Mouse (Mus musculus): ENCODE results near the gene Sh3rf1. TPM values are rescaled to one million over a fixed set of nuclear protein-coding genes. Genes with fewer than 3 reads are reported as not detected.

Sh3rf1 gene
- polyA plus RNA-seq, 1 experiment from 2014 or later: 16.0 TPM

DNA sequence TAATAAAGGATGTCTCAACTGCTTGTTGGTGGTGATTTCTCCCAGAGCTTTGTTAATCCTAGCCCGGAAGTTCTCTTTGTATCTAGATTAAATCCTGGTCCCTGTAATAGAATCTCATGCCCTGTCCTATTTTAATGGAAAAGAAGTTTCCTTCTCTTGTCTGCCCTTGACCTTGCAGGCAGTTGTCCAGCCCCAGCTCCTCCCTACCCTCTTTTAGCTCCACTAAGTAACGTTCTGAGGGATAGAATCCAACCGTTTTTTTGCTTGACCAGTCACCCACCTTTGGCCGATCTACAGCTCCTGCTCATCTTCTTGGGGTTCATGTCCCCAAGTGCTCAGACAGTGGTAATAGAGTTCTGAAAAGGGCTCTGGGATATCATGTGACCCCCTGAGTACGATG lies 19.8 kb downstream of the Sh3rf1 start:
- 96% methylated on average over 5 of the region's 5 CpGs for WGBS
- Histone ChIP-seq H3K4me1 (peaks cover 11% of the 10 kb centered on the region; the same call in 1 of the 2 replicates), H3K27me3 (no peaks in the 10 kb centered on the region), H3K4me2 (replicated peaks) (no peak overlapping the region), H3K4me3 (no peak overlapping the region), H3K27ac (no peak overlapping the region), H3K36me3 (peaks cover 11% of the 10 kb centered on the region; the same call in 1 of the 2 replicates), H3K9me3 (peaks cover 11% of the 10 kb centered on the region; the same call in 1 of the 2 replicates), H3K9ac (no peak overlapping the region)
- no peak for ATAC-seq (ENCODE audit: insufficient number of reproducible peaks, insufficient read depth, low FRiP score, low TSS enrichment)

DNA sequence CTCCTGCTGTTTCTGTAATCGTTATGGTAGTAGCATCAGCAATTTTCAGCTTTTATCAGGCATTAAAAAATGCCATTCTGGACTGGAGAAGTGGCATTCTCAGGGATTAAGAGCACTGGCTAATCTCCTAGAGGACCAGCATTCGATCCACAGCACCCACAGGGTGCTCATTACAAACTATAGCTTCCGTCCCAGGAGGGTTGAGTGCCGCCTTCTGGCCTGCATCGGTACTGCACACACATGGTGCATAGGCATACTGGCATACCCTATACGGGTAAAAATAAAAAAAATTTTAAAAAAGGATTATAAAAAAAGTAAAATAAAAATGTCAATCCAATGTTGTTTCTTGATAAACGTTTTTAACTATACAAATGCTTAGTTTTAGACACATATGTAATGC lies 20.5 kb downstream of the Sh3rf1 start:
- Histone ChIP-seq H3K4me1 (peaks cover 11% of the 10 kb centered on the region; the same call in 1 of the 2 replicates), H3K27me3 (no peaks in the 10 kb centered on the region), H3K27ac (no peak overlapping the region), H3K9me3 (peaks cover 11% of the 10 kb centered on the region; the same call in 1 of the 2 replicates), H3K36me3 (peaks cover 11% of the 10 kb centered on the region; the same call in 1 of the 2 replicates), H3K9ac (no peak overlapping the region), H3K4me3 (no peak overlapping the region), H3K4me2 (replicated peaks) (no peak overlapping the region)
- WGBS: 95% methylated on average over 7 of the region's 7 CpGs
- no peak for ATAC-seq (ENCODE audit: insufficient number of reproducible peaks, insufficient read depth, low FRiP score, low TSS enrichment)

DNA sequence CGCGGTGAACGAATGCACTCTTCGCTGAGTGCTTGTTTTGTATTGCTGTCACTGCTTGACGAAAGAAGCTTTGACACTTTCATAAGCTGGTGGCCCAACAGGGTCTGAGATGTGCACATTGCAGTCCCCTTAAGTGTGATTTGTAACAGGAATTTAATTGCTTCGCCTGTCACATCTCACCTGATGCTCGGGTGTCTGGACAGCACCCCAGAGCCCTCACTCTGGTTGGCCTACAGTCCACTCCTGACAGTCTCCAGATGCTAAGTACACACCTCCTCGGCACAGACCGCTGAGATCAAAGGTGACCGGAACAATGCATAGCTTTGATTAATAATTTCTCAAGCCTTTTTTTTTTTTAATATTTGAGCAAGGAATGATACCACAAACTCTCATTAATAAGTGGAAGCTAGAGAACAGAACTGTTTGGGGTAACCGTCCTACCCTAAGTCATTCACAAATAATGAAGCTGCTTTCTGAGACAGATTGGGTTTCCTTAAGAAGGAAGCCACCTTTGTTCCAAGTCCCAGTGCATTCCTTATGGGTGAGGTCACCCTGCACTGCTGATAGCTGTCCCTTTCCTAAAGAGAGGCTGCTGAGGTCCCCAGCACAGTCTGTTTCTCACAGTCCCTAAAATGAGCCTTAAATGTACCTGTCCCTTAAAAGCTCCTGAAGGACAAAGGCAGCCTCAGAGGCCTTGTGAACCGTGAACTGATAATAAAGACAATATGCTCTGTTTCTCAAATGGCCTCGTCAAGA lies 23.8 kb downstream of the Sh3rf1 start:
- Histone ChIP-seq H3K9ac (no peak overlapping the region), H3K9me3 (0 out of 2 replicates have a peak, but pooled peaks cover 6% of the 10 kb centered on the region), H3K36me3 (peaks cover 11% of the 10 kb centered on the region; the same call in 1 of the 2 replicates), H3K4me3 (no peak overlapping the region), H3K27me3 (no peaks in the 10 kb centered on the region), H3K4me1 (peaks cover 6% of the 10 kb centered on the region; the same call in 1 of the 2 replicates), H3K27ac (no peak overlapping the region), H3K4me2 (replicated peaks) (no peak overlapping the region)
- peak; percentile 52 for ATAC-seq (ENCODE audit: insufficient number of reproducible peaks, insufficient read depth, low FRiP score, low TSS enrichment)
- 58% methylated on average over 13 of the region's 13 CpGs for WGBS

DNA sequence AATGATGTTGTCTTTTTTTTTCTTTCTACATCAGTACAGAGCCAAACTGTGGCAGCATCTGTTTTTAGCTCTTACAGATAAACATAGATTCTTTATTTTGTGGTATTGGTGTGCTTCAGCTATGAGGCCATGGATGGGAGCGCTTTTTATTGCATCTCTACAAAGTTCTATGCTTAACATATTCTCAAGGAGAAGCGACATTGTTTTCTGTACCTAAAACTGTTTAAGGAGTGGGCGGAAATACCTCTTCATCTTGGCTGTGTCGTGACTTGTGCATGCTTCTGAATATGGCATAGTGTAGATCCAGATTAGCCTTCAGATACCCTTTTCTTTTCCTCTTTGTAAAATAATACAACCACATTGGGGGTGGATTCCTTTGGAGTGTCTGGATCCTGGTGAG lies 25.8 kb downstream of the Sh3rf1 start:
- WGBS: 94% methylated on average over 4 of the region's 4 CpGs
- H3K36me3 ChIP-seq: peaks cover 4% of the 10 kb centered on the region; the same call in 1 of the 2 replicates
- no peak overlapping the region for H3K4me3 ChIP-seq
- H3K27ac ChIP-seq: no peak overlapping the region
- H3K27me3 ChIP-seq: no peaks in the 10 kb centered on the region
- no peak for ATAC-seq (ENCODE audit: insufficient number of reproducible peaks, insufficient read depth, low FRiP score, low TSS enrichment)
- peaks cover 6% of the 10 kb centered on the region; the same call in 1 of the 2 replicates for H3K4me1 ChIP-seq
- H3K9me3 ChIP-seq: no peaks in the 10 kb centered on the region
- no peak overlapping the region for H3K9ac ChIP-seq
- H3K4me2 ChIP-seq (replicated peaks): no peak overlapping the region

DNA sequence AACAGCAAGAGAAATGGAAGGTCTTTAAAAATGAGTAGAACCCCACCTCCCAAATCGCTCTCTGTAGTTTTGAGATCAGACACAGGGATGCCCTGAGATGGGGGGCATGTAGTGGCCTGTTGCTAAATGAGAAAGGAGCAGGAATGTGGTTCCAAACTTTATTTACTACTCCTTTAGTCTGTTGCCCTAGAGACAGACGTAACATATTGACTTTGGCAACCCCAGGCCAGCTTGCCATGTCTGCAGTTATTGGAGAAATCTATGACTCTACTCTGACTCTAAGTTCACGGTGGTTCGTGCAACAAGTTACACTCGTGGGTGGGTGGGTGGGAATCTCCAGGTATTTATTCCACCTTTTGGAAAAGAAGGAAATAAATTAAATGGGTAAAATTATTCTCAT lies 30.5 kb downstream of the Sh3rf1 start:
- Histone ChIP-seq H3K27me3 (no peaks in the 10 kb centered on the region), H3K36me3 (no peaks in the 10 kb centered on the region), H3K27ac (no peak overlapping the region), H3K4me3 (no peak overlapping the region), H3K9ac (no peak overlapping the region), H3K4me1 (peaks cover 21% of the 10 kb centered on the region), H3K9me3 (no peaks in the 10 kb centered on the region), H3K4me2 (replicated peaks) (no peak overlapping the region)
- ATAC-seq (ENCODE audit: insufficient number of reproducible peaks, insufficient read depth, low FRiP score, low TSS enrichment): no peak
- WGBS: 65% methylated on average over 5 of the region's 5 CpGs

DNA sequence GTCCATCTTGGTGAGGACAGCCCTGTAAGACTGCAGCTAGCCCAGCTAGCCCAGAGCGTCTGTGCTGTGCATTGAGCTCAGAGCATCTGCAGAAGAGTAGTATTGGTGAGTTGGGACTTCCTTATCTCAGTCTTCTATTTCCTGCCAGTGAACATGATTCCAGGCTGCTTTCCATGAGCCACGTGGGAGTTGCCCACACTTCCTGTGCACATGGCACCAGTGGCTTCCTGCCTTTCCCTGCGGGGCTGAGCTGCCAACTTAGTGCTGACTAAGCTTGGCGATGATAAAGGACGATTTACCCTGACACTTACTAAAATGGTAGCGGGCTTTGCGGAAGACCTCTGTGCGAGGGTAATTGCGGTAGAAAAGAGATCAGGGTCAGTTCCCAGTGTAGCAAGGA lies 35.2 kb downstream of the Sh3rf1 start:
- Histone ChIP-seq H3K36me3 (no peaks in the 10 kb centered on the region), H3K4me3 (no peak overlapping the region), H3K4me1 (peaks cover 18% of the 10 kb centered on the region), H3K4me2 (replicated peaks) (no peak overlapping the region), H3K9me3 (no peaks in the 10 kb centered on the region), H3K27me3 (no peaks in the 10 kb centered on the region), H3K27ac (no peak overlapping the region), H3K9ac (no peak overlapping the region)
- ATAC-seq (ENCODE audit: insufficient number of reproducible peaks, insufficient read depth, low FRiP score, low TSS enrichment): no peak
- 81% methylated on average over 9 of the region's 9 CpGs for WGBS

DNA sequence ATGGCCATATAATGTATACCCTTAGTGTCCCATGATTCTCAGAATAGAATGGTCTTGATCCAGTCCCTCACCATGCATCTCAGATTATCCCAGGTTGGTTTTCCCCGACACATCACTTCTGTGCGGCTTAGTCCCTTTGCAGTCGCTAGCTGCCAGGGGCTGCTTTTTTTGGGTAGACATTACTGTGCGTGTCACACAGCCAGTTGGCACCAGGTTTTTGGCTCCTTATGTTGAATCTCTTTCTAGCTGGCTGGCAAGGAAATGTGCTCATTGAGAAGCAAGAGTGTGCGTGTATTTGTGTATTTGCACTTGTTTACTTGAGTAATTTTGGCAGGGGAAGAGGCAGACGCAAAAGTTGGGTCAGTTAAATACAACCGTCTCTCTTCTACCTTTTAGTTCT lies 35.9 kb downstream of the Sh3rf1 start:
- Histone ChIP-seq H3K36me3 (no peaks in the 10 kb centered on the region), H3K4me2 (replicated peaks) (no peak overlapping the region), H3K27me3 (no peaks in the 10 kb centered on the region), H3K4me3 (no peak overlapping the region), H3K27ac (no peak overlapping the region), H3K9me3 (no peaks in the 10 kb centered on the region), H3K4me1 (peaks cover 18% of the 10 kb centered on the region), H3K9ac (no peak overlapping the region)
- no peak for ATAC-seq (ENCODE audit: insufficient number of reproducible peaks, insufficient read depth, low FRiP score, low TSS enrichment)
- WGBS: 94% methylated on average over 7 of the region's 7 CpGs

DNA sequence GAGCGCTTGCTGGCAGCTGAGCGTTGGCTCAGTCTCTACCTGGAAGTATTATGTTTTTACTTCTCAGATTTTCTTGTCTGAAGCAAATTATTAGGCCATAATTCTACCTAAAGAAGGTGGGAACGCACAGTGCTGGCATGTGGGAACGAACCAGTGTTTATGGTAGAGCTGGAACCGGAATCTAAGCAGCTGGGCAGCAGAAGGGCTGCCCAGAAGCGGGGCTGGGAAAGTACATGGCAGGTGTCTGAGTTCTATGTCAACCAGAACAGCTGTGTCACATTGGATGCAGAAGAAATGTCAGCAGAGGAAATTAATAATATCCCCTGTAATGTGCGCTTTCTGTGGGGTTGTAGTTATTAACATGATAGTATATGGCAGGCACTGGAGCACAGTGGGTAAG lies 36.9 kb downstream of the Sh3rf1 start:
- Histone ChIP-seq H3K4me3 (no peak overlapping the region), H3K27ac (no peak overlapping the region), H3K27me3 (no peaks in the 10 kb centered on the region), H3K4me1 (peaks cover 10% of the 10 kb centered on the region), H3K9ac (no peak overlapping the region), H3K9me3 (no peaks in the 10 kb centered on the region), H3K4me2 (replicated peaks) (no peak overlapping the region), H3K36me3 (no peaks in the 10 kb centered on the region)
- WGBS: 77% methylated on average over 7 of the region's 7 CpGs
- ATAC-seq (ENCODE audit: insufficient number of reproducible peaks, insufficient read depth, low FRiP score, low TSS enrichment): no peak

DNA sequence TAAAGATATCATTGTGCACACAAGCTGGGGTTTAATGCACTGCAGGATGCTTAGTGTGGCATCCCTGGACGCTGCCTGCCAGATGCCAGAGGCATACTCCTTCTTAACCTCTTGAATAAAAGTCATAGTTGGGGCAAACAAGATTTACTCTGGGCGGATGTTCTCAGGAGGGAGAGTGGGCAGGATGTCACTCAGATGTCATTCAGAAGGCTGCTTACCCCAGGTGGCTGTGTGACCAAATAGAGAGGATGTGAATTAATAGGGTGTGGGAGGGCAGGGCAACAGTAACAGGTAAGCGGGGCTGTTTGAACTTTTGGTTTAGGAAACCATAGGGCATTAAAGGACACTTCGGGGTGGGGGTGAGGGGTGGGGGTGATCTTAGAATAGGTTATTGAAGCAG lies 37.7 kb downstream of the Sh3rf1 start:
- Histone ChIP-seq H3K9ac (no peak overlapping the region), H3K4me2 (replicated peaks) (no peak overlapping the region), H3K27ac (no peak overlapping the region), H3K4me3 (no peak overlapping the region), H3K36me3 (no peaks in the 10 kb centered on the region), H3K9me3 (no peaks in the 10 kb centered on the region), H3K4me1 (0 out of 2 replicates have a peak, but pooled peaks cover 4% of the 10 kb centered on the region), H3K27me3 (no peaks in the 10 kb centered on the region)
- no peak for ATAC-seq (ENCODE audit: insufficient number of reproducible peaks, insufficient read depth, low FRiP score, low TSS enrichment)
- 59% methylated on average over 4 of the region's 4 CpGs for WGBS

DNA sequence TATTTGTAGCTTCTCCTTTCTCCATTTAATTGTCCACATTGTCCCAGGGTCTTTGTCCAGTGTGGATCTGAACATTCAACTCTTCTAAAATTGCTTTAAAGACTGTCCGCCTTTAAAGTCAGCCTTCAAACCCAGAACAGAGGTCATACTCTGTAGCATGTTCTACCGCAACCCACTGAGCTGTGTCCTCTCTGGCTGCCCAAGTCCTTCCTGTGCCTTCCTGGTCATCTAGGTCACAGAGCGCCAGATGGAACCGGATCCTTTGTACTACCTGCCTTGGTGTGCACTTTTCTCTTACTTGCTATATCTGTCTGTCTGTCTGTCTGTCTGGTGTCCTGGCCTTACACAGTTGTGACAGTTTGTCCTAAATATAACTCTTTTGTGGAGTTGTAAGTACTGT lies 40.0 kb downstream of the Sh3rf1 start:
- WGBS: 92% methylated on average over 4 of the region's 4 CpGs
- no peak for ATAC-seq (ENCODE audit: insufficient number of reproducible peaks, insufficient read depth, low FRiP score, low TSS enrichment)
- H3K27me3 ChIP-seq: no peaks in the 10 kb centered on the region
- no peaks in the 10 kb centered on the region for H3K36me3 ChIP-seq
- no peaks in the 10 kb centered on the region for H3K9me3 ChIP-seq
- H3K27ac ChIP-seq: no peak overlapping the region
- no peak overlapping the region for H3K4me3 ChIP-seq
- peaks cover 10% of the 10 kb centered on the region; the same call in 1 of the 2 replicates for H3K4me1 ChIP-seq
- H3K9ac ChIP-seq: no peak overlapping the region
- no peak overlapping the region for H3K4me2 ChIP-seq (replicated peaks)

DNA sequence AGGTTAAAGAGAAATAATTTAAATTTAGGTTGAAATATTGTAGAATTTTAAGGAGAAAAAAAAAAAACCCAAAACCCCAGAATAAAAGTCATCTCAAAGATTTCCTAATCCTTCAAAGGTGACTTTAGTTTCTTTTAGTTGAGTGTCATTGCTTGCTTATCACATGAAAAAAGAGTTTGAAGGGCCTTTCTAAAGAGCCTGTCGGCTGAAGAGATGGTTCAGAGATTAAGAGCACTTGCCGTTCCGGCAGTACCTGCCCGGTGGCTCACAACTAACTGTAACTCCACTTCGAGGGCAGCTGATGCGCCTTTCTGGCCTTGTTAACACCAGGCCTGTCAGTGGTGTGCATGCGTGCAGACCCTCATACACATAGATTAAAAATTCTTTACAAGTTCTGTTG lies 41.2 kb downstream of the Sh3rf1 start:
- H3K36me3 ChIP-seq: no peaks in the 10 kb centered on the region
- ATAC-seq (ENCODE audit: insufficient number of reproducible peaks, insufficient read depth, low FRiP score, low TSS enrichment): no peak
- no peaks in the 10 kb centered on the region for H3K9me3 ChIP-seq
- no peaks in the 10 kb centered on the region for H3K27me3 ChIP-seq
- H3K27ac ChIP-seq: no peak overlapping the region
- H3K4me3 ChIP-seq: no peak overlapping the region
- no peak overlapping the region for H3K4me2 ChIP-seq (replicated peaks)
- H3K9ac ChIP-seq: no peak overlapping the region
- 69% methylated on average over 7 of the region's 7 CpGs for WGBS
- H3K4me1 ChIP-seq: peaks cover 8% of the 10 kb centered on the region; the same call in 1 of the 2 replicates

DNA sequence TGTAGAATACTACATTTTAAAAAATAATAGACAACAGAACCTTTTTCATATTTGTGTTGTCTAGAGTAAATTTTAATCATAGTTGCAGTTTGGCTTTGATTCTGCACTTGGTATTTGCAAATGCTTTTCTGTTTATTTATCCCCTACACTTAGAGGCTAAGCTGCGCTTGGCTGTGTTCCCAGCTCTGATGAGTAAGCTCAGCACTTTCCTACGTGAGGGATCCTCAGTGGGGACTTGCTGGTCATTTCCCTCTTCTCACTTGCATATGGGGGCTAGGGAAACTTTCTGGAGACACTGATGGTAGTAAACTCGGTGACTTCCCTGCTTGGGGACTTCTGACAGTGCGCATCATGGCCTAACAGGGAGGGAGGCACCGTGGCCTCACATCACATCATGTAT lies 41.7 kb downstream of the Sh3rf1 start:
- no peak for ATAC-seq (ENCODE audit: insufficient number of reproducible peaks, insufficient read depth, low FRiP score, low TSS enrichment)
- no peak overlapping the region for H3K4me2 ChIP-seq (replicated peaks)
- H3K27ac ChIP-seq: no peak overlapping the region
- H3K9ac ChIP-seq: no peak overlapping the region
- no peaks in the 10 kb centered on the region for H3K27me3 ChIP-seq
- peaks cover 9% of the 10 kb centered on the region; the same call in 1 of the 2 replicates for H3K4me1 ChIP-seq
- H3K36me3 ChIP-seq: no peaks in the 10 kb centered on the region
- WGBS: 79% methylated on average over 5 of the region's 5 CpGs
- no peak overlapping the region for H3K4me3 ChIP-seq
- no peaks in the 10 kb centered on the region for H3K9me3 ChIP-seq

All from embryonic facial prominence, embryonic 12.5 days (tissue).